Mouse (Mus musculus): ENCODE measurements around the gene Msh5. TPM values are rescaled to one million over a fixed set of nuclear protein-coding genes. Genes with fewer than 3 reads are reported as not detected.

The Msh5 gene
- total RNA-seq, 2 experiments from 2014 or later: 1.5 to 1.6 TPM

- no peak for DNase-seq (ENCODE audit: low spot score in 2 of 2)
Measured at GRCm38 (mm10) chr17:35070556-35071229, 24.1 kb upstream of the Msh5 start.

- DNase-seq (ENCODE audit: low spot score in 2 of 2): no peak
Measured at GRCm38 (mm10) chr17:35068213-35068914, 21.8 kb upstream of the Msh5 start.

DNA sequence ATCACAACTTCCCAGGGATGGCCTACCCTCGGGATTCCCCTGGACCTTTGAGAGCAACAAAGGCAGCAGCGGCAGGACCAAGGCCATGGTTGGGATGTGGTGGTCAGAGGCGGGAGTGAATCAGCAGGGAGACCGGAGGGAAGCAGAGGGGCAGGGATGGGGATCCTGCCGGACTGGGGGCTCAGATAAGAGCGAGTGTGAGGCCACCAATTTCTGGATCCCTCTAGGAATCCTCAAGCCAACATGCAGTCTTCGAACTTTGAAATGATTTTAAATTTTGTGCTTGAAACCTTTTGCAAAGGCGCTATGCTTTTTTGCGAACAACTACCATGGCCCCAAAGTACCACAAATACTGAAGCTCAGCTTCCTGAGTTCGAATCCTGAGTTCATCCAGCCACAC is 19.5 kb upstream of the Msh5 start, which contains the start of gene Mpig6b:
Mpig6b (minus strand) TSS at position 101 of the 400 bp plus-strand sequence.
- no peak for DNase-seq (ENCODE audit: low spot score in 2 of 2)

DNA sequence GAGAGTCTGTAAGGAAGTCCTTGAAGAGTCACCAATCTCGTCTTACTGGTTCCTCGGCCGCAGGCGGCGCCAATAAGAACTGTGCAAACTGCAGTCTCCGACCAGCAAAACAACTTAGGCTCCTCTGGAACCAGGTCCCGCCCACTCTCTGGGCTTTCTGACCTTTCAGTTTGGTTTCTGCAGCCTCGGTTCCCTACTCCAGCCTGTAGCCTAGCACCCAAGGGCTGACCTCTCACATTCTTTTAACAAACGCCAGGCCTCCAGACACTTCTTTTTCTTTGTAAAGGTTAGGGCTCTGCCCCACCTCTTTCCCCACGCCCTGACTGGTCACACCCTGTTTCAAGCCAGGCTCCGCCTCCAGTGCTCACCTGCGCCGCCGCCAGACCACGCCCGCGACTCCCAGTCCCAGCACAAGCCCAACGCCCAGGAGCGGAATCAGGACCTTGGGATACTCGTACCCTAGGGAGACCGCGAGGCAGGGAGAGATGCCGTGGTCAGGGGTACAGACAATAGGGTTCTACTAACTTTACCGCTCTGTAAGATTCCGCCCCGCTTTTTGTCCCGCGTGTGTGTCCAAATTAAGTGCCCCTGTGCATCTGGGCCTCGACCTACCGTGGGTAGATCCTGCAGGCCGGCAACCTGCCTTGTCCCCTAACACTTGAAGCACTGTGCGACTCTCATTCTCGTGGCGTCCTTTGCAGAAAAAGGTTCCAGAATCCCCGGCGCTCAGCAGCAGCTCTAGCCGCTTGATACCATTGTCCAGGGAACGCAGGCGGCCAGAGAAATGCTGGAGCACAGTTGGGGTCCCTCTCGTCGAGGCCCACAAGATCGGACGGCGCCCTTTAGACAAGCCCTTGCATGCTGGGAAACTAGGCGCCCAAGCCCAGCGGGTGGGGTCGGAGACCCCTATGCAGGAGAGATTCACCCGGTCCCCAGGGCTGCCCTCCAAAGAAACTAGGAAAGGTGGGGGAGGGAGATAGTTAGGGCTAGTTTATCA is 18.7 kb upstream of the Msh5 start, which contains the start of gene Ly6g6c:
Ly6g6c (plus strand) TSS at position 438 of the 997 bp plus-strand sequence.
- no peak for DNase-seq (ENCODE audit: low spot score in 2 of 2)

GRCm38 (mm10) chr17:35064378-35064877 is 17.9 kb upstream of the Msh5 start:
- DNase-seq (ENCODE audit: low spot score in 2 of 2): no peak

GRCm38 (mm10) chr17:35063466-35063865 is 16.9 kb upstream of the Msh5 start:
- DNase-seq (ENCODE audit: low spot score in 2 of 2): no peak

DNA sequence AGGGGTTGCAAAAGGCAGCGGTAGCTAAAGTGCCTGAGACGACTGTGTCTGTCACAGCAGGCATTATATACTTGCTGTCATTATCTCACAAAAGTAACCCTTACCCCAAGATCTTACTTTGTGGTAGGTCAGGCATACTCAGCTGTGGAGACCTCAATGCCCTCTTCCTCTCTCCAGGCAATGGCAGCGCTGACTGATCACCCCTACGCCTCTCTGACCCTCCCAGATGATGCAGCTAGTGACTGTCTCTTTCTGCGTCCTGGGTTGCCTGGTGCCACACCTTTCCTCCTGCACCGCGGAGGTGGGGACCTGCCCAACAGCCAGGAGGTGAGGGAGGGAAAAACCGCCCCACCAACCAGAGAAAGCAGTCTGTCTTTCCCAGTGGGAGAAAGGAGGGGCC is 14.8 kb upstream of the Msh5 start:
- DNase-seq (ENCODE audit: low spot score in 2 of 2): no peak

DNA sequence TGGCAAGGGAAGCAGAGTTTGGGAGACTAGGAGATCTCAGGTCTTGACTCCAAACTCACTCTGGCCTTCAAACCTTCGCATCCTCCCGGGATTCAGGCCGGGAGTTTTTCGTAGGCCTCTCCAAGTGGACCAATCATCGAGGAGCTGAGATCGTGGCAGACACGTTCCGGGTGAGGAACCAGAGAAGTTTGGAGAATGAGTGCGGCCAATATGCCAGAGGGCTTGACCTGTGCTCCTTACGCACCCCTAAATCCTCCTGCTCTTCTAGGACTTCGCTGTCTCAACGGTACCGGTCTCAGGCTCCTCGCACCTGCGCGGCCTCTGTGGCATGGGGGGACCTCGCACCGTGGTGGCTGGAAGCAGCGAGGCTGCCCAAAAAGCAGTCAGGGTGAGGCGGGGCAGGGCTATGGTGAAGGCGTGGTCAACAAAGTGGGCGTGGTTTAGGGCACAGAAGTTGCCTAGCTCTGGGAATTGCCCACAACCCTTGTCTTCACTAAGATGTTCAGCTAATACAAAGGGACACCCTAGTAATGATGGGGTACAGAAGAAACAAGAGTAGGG is 14.3 kb upstream of the Msh5 start:
- DNase-seq (ENCODE audit: low spot score in 2 of 2): no peak

- DNase-seq (ENCODE audit: low spot score in 2 of 2): no peak
Measured at GRCm38 (mm10) chr17:35060071-35060470, 13.5 kb upstream of the Msh5 start.

DNA sequence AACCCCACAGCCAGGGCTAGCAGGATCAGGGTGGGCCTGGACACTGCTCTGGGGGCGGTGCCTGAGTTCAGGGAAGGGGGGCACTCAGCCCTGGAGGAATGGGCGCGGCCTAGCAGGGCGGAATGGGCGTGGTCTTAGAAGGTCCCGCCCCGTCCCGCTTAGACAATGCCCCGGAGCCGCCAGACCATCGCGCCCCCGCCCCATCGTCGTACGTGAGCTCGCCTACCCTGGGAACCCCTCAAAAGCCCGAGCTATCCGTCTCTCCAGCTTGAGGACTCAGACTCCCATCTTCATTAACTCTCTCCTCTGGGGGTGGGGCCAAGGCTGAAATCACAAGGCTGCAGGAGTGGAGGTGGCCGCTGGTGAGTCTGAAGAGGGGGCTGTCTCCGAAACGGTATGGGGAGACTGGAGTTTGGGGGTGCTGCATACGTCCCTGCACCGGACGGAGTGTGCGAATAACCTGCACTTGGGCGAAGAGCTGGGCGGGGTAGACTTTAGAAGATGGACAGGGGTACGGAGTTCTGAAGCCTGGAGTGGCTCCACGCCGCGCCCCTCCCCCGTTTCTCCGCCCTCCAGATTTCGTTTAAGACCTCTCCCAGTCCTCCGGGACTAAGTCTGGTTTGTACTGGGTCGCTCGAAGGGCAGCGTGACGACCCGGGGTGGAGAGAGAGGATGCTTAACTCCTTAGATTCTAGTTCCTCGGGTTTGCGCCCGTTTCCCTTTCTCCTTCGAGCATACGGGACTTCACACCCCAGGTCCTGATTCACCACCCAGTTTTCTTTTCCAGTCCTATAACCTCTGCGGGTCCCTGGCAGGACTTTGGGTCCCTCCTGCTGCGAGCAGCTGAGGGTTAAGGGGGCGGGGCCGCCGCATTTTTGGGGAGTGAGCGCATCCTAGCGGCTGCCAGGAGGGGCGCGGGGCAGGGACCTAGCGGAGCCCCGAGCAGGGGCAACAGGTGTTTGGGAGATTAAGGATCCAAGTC is 12.7 kb upstream of the Msh5 start, which contains the start of gene Ddah2:
Ddah2 (plus strand) TSS at position 125 of the 982 bp plus-strand sequence.
- peak; percentile 39 to 66 for DNase-seq (ENCODE audit: low spot score in 2 of 2)

DNA sequence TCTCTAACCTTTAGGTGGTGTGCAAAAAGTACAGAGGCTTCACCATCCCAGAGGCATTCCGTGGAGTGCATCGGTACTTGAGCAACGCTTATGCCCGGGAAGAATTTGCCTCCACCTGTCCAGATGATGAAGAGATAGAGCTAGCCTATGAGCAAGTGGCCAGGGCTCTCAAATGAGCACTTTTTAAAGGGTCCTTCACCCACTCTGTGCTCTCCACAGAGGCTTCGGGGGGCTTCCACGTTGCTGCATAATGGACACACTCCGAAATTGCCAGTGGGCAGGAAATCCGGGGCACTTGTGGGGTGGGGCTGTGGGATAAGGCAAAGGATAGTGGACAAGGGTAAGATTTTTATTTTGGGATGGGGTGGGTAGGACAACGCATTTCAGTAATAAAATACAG is 11.8 kb upstream of the Msh5 start:
- DNase-seq (ENCODE audit: low spot score in 2 of 2): no peak

GRCm38 (mm10) chr17:35057090-35057489 is 10.5 kb upstream of the Msh5 start:
- DNase-seq (ENCODE audit: low spot score in 2 of 2): no peak

- no peak for DNase-seq (ENCODE audit: low spot score in 2 of 2)
Measured at GRCm38 (mm10) chr17:35055691-35056495, 9.3 kb upstream of the Msh5 start.

GRCm38 (mm10) chr17:35052271-35052798 is 5.8 kb upstream of the Msh5 start:
- no peak for DNase-seq (ENCODE audit: low spot score in 2 of 2)

DNA sequence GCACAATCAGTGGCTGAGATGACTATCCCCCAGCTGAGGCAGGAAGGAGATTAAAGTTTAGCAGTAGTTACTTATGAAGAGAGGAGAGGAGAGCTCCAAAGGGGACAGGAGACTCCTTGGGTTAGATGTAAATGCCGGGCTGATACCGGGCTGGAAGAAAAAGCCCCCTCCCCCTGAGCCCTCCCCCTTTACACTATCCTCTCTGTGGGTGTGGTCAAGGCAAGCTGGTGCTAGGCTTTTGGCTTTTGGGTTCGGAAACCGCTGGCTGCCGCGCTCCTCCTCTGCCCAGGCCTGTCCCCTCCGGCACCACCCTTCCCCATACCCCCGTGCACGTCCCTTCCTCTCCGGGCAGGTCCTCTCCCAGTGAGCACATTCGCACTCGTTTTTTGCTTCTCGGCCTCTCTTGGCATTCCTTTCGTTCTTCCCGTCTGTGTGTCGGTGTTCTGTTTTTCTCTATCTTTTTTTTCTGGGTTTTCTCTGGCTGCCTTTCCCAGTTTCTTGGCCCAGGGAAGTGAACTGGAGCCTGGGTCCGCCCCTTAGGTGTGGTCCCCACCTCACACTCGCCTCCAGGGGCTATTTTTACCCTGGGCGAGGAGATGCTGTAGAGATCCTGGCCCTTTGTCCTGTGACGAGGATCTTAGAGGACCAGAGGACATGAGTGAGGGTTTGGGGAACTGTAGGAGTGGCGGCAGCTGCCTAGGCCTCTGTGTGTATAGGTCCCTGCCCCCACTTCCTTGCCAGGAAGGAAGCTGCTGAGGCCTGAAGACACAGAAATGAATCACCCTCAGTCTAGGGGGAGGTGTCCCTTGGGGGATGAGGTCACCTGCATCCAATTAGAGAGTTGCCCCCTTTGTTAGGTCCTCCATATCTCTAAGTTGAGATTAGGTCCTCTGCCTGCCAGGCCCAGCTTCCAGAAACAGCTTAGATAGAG is 4.9 kb upstream of the Msh5 start:
- no peak for DNase-seq (ENCODE audit: low spot score in 2 of 2)

DNA sequence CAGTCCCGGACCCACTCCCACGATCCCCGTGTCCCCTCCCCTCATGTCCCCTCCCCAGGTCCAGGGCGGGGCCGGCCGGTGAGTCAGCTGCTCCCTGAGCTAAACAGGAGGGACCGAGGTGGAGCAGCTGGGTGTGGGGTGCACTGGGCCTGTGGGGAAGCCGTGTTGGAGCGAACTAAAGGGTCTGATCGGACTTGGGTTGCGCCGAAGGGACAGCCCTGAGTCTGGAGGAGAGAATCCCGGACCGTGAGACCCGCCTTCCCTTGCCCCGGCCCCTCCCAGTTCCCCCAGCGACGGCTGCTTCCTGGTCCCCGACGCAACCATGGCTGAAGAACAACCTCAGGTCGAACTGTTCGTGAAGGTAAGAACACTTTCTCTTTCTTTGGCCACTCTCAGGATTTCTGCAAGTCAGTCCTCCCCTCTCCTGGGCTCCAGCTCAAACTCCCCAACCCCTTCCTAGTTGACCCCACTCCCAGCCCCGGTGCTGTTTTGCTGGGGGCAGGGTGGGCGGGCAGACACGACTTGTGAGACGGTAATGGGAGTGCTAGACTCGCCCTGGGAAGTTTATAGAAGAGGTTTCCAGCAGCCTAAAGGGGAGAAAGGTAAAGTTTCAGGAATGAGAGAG is 3.7 kb upstream of the Msh5 start:
- DNase-seq (ENCODE audit: low spot score in 2 of 2): no peak

DNA sequence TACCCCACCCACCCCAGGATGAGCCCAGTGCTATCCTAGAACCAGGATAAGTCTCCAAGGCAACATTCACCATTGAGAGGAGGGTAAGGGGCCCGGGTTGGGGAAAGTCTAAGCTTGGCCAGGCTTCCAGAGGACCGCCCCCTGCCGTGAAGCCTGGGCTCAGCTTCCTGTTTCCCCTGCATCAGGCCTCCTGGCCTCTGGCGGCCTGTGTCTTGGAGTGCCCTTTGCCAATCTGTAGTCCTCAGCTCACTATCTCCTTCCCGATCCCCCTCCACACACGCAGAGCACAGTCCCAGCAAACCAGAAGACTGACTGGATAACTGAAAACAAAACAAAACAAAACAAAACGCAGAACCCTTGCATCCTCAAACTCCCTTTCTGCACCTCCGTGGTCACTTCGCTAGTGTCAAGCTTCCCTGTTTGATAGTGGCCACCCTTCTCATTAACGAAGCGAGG is 3.0 kb upstream of the Msh5 start, which contains the start of gene Clic1:
Clic1 (plus strand) TSS at position 406 of the 456 bp plus-strand sequence.
- DNase-seq (ENCODE audit: low spot score in 2 of 2): no peak
